Mouse (Mus musculus) CH12.LX (cell line): ENCODE results near the gene Itga9. TPM values are rescaled to one million over a fixed set of nuclear protein-coding genes. Genes with fewer than 3 reads are reported as not detected.

ENCODE experiments used
- DNase-seq: peaks from one replicate; pipeline ENCODE4 v3.0.0-alpha.2; 2013; ENCODE audit errors: extremely low read depth
- H3K27ac ChIP-seq: 2 replicates; pipeline ENCODE4 v1.5.1; 2012; ENCODE audit warnings: low read depth, mild to moderate bottlenecking, control low read depth, moderate library complexity; ENCODE audit not compliant: insufficient read depth
- H3K27me3 ChIP-seq: replicated peaks from 2 replicates; pipeline ENCODE3; 2012; ENCODE audit warnings: inconsistent platforms
- H3K36me3 ChIP-seq, 2 experiments: replicated peaks in 1 of 2; 2 replicates each; pipeline versions ENCODE3 to v1.6.1; 2012; ENCODE audit warnings: inconsistent platforms in 1 of 2, low read length in 1 of 2, mild to moderate bottlenecking in 1 of 2, mixed read lengths in 1 of 2, moderate library complexity in 1 of 2; ENCODE audit not compliant: control insufficient read depth in 1 of 2, insufficient read depth in 1 of 2
- H3K4me1 ChIP-seq, 2 experiments: 2 replicates each; pipeline ENCODE4 v1.6.1; 2012; ENCODE audit warnings: inconsistent platforms in 1 of 2, moderate library complexity in 1 of 2; ENCODE audit not compliant: insufficient read depth in 2 of 2, control insufficient read depth in 1 of 2
- H3K4me2 ChIP-seq: 2 replicates; pipeline ENCODE4 v1.6.1; 2012; ENCODE audit warnings: low read depth, mild to moderate bottlenecking, control low read depth; ENCODE audit not compliant: poor library complexity, insufficient read depth, severe bottlenecking
- H3K4me3 ChIP-seq, 3 experiments: fragments of 150-350 bp in 1 of 3; sonication (generic) in 1 of 3; replicated peaks in 1 of 3; 2 replicates each; pipeline versions ENCODE3 to v1.5.1; 2011 to 2012; ENCODE audit warnings: low read depth in 2 of 3, low read length in 2 of 3, mild to moderate bottlenecking in 2 of 3, moderate library complexity in 2 of 3, control low read depth in 1 of 3, improper control_type of control experiment in 1 of 3, inconsistent platforms in 1 of 3, mixed read lengths in 1 of 3; ENCODE audit not compliant: poor library complexity in 1 of 3
- H3K79me2 ChIP-seq: replicated peaks from 2 replicates; pipeline ENCODE4 v1.6.1; 2012; ENCODE audit warnings: mild to moderate bottlenecking, moderate library complexity; ENCODE audit not compliant: control insufficient read depth, poor library complexity, insufficient read depth, severe bottlenecking; ENCODE audit errors: extremely low read depth
- H3K9ac ChIP-seq: 2 replicates; pipeline ENCODE4 v1.6.1; 2012; ENCODE audit warnings: low read depth, mild to moderate bottlenecking, control low read depth, moderate library complexity; ENCODE audit not compliant: insufficient read depth
- H3K9me3 ChIP-seq: replicated peaks from 2 replicates; pipeline ENCODE3; 2012; ENCODE audit warnings: low read length, inconsistent platforms, mixed read lengths
- CHD1 ChIP-seq: IDR thresholded peaks from 2 replicates; pipeline ENCODE4 v1.6.1; 2012; ENCODE audit warnings: low read depth, low read length, improper control_type of control experiment, inconsistent platforms
- CTCF ChIP-seq, 2 experiments: IDR thresholded peaks in 1 of 2; conservative IDR thresholded peaks in 1 of 2; 2 replicates each; pipeline ENCODE4 v1.5.1; 2011 to 2012; ENCODE audit warnings: low read depth in 2 of 2, low read length in 2 of 2, improper control_type of control experiment in 1 of 2, inconsistent platforms in 1 of 2, mild to moderate bottlenecking in 1 of 2, moderate library complexity in 1 of 2
- E2F4 ChIP-seq: IDR thresholded peaks from 2 replicates; pipeline ENCODE4 v1.6.1; 2011; ENCODE audit warnings: low read depth, low read length, improper control_type of control experiment; ENCODE audit not compliant: insufficient replicate concordance
- ELF1 ChIP-seq: IDR thresholded peaks from 2 replicates; pipeline ENCODE4 v1.6.1; 2014; ENCODE audit warnings: low read depth, mild to moderate bottlenecking, inconsistent platforms, low read length, improper control_type of control experiment
- EP300 ChIP-seq: IDR thresholded peaks from 2 replicates; pipeline ENCODE4 v1.6.1; 2011; ENCODE audit warnings: low read length, improper control_type of control experiment
- ETS1 ChIP-seq: conservative IDR thresholded peaks from 2 replicates; pipeline ENCODE4 v1.6.1; 2012; ENCODE audit warnings: low read depth, mild to moderate bottlenecking, inconsistent platforms, low read length, improper control_type of control experiment, moderate library complexity
- JUND ChIP-seq: conservative IDR thresholded peaks from 2 replicates; pipeline ENCODE4 v1.6.1; 2011; ENCODE audit warnings: low read depth, low read length, improper control_type of control experiment
- MAX ChIP-seq: IDR thresholded peaks from 2 replicates; pipeline ENCODE4 v1.6.1; 2011; ENCODE audit warnings: low read length, improper control_type of control experiment
- NRF1 ChIP-seq: IDR thresholded peaks from 2 replicates; pipeline ENCODE4 v1.6.1; 2014; ENCODE audit warnings: low read depth, mild to moderate bottlenecking, inconsistent platforms, low read length, improper control_type of control experiment, moderate library complexity
- POLR2AphosphoS2 ChIP-seq: IDR thresholded peaks from 2 replicates; pipeline ENCODE4 v1.6.1; 2011; ENCODE audit warnings: low read depth, low read length, improper control_type of control experiment
- RCOR1 ChIP-seq: conservative IDR thresholded peaks from 2 replicates; pipeline ENCODE4 v1.6.1; 2012; ENCODE audit warnings: low read depth, mild to moderate bottlenecking, inconsistent platforms, low read length, improper control_type of control experiment
- SMC3 ChIP-seq: IDR thresholded peaks from 2 replicates; pipeline ENCODE4 v1.6.1; 2011; ENCODE audit warnings: low read depth, low read length, improper control_type of control experiment
- TCF12 ChIP-seq: IDR thresholded peaks from 2 replicates; pipeline ENCODE4 v1.6.1; 2014; ENCODE audit warnings: low read depth, mild to moderate bottlenecking, inconsistent platforms, low read length, improper control_type of control experiment
- UBTF ChIP-seq: IDR thresholded peaks from 2 replicates; pipeline ENCODE4 v1.6.1; 2012; ENCODE audit warnings: low read depth, mild to moderate bottlenecking, inconsistent platforms, low read length, improper control_type of control experiment, moderate library complexity
- USF1 ChIP-seq: IDR thresholded peaks from 2 replicates; pipeline ENCODE4 v1.6.1; 2014; ENCODE audit warnings: low read depth, mild to moderate bottlenecking, inconsistent platforms, low read length, improper control_type of control experiment
- USF2 ChIP-seq: conservative IDR thresholded peaks from 2 replicates; pipeline ENCODE4 v1.6.1; 2011; ENCODE audit warnings: low read depth, low read length, improper control_type of control experiment
- ZKSCAN1 ChIP-seq: IDR thresholded peaks from 2 replicates; pipeline ENCODE4 v1.6.1; 2012; ENCODE audit warnings: low read depth, inconsistent platforms, low read length, improper control_type of control experiment, borderline replicate concordance
- ZNF384 ChIP-seq: IDR thresholded peaks from 2 replicates; pipeline ENCODE4 v1.6.1; 2012; ENCODE audit warnings: low read depth, low read length, improper control_type of control experiment, inconsistent platforms
- dilution Hi-C: fragments of 300-500 bp; cut with MboI; formaldehyde crosslinking; loops from 2 replicates; pipeline ENCODE4 v1.14.3; 2020; ENCODE audit warnings: low sequenced_read_pairs; ENCODE audit not compliant: extremely low pct_unique_long_range_greater_than_20kb, extremely low pct_ligation_motif_present
- in situ Hi-C: fragments of 300-500 bp; cut with MboI; formaldehyde crosslinking; loops from 3 replicates; pipeline ENCODE4 v1.14.3; 2019; ENCODE audit warnings: low sequenced_read_pairs, low pct_ligation_motif_present, low pct_unique_long_range_greater_than_20kb, mixed read lengths
- polyA plus RNA-seq: library from polyadenylated mRNA; unstranded; fragments of >175 nt; gene quantifications from 2 replicates; pipeline ENCODE4 v1.2.1, GENCODE M21; 2012; ENCODE audit warnings: low read depth; ENCODE audit not compliant: insufficient read length
- total RNA-seq, 2 experiments: library from RNA; depleted of rRNA; stranded (reverse); fragments of 300-350 nt in 1 of 2; fragments of >200 nt in 1 of 2; gene quantifications; 2 replicates each; pipeline ENCODE4 v1.2.3; 2012 to 2014

Itga9 gene
- total and polyA plus RNA-seq, 3 experiments: 0.19 TPM; not detected in 2

- no peak overlapping the region for H3K27ac ChIP-seq
- H3K9ac ChIP-seq: no peak overlapping the region
- H3K79me2 ChIP-seq: no peaks in the 10 kb centered on the region
- no peak overlapping the region for H3K4me2 ChIP-seq
- H3K4me1 ChIP-seq: no peaks in the 10 kb centered on the region
- in situ Hi-C loops (loop anchor here (25.0 kb wide), 2 partner anchors 320 to 470 kb away; partner anchors contain the start of gene Vill), dilution Hi-C loops (no loop called here)
- no peaks in the 10 kb centered on the region for H3K9me3 ChIP-seq
- H3K4me3 ChIP-seq: no peak overlapping the region
- DNase-seq: no peak
- H3K36me3 ChIP-seq: no peaks in the 10 kb centered on the region
- no peaks in the 10 kb centered on the region for H3K27me3 ChIP-seq
- no peak for TF ChIP-seq ZKSCAN1
- TF ChIP-seq POLR2AphosphoS2: no peak
- TF ChIP-seq UBTF: no peak
- TF ChIP-seq USF1: no peak
- TF ChIP-seq USF2: no peak
- no peak for TF ChIP-seq ELF1
- no peak for TF ChIP-seq EP300
- no peak for TF ChIP-seq ZNF384
- no peak for TF ChIP-seq JUND
- TF ChIP-seq MAX: no peak
- no peak for TF ChIP-seq SMC3
These were observed 13.8 kb upstream of the Itga9 start for GRCm38 (mm10) chr9:118592585-118593249.

GRCm38 (mm10) chr9:118593443-118593842 lies 13.0 kb upstream of the Itga9 start:
- Histone ChIP-seq H3K4me2 (no peak overlapping the region), H3K4me3 (no peak overlapping the region), H3K27ac (no peak overlapping the region), H3K4me1 (no peaks in the 10 kb centered on the region), H3K27me3 (no peaks in the 10 kb centered on the region), H3K79me2 (no peaks in the 10 kb centered on the region), H3K9ac (no peak overlapping the region), H3K9me3 (no peaks in the 10 kb centered on the region), H3K36me3 (no peaks in the 10 kb centered on the region)
- in situ Hi-C loops (loop anchor here (25.0 kb wide), 2 partner anchors 319 to 469 kb away; partner anchors contain the start of gene Vill), dilution Hi-C loops (no loop called here)
- DNase-seq: no peak
- TF ChIP-seq ZNF384: no peak
- no peak for TF ChIP-seq CTCF (conservative IDR thresholded peaks at IDR 0.05 in 1 of 2, IDR thresholded peaks at IDR 0.05 in 1 of 2; ENCODE audit: low read depth in 2 of 2, low read length in 2 of 2)
- TF ChIP-seq NRF1: no peak
- TF ChIP-seq CHD1: no peak
- no peak for TF ChIP-seq E2F4
- no peak for TF ChIP-seq RCOR1
- TF ChIP-seq ETS1: no peak
- TF ChIP-seq TCF12: no peak
- no peak for TF ChIP-seq UBTF
- TF ChIP-seq ELF1: no peak
